Mouse (Mus musculus): ENCODE measurements at regions not wholly inside any gene's neighbourhood (a gene's known extent, or its start where the extent isn't known, plus 50 kb on each side); places are given as distances from the start of the nearest gene placed in this dataset.
A peak's percentile ranks its signal among the peaks of the same experiment; 100 is the strongest.

DNA sequence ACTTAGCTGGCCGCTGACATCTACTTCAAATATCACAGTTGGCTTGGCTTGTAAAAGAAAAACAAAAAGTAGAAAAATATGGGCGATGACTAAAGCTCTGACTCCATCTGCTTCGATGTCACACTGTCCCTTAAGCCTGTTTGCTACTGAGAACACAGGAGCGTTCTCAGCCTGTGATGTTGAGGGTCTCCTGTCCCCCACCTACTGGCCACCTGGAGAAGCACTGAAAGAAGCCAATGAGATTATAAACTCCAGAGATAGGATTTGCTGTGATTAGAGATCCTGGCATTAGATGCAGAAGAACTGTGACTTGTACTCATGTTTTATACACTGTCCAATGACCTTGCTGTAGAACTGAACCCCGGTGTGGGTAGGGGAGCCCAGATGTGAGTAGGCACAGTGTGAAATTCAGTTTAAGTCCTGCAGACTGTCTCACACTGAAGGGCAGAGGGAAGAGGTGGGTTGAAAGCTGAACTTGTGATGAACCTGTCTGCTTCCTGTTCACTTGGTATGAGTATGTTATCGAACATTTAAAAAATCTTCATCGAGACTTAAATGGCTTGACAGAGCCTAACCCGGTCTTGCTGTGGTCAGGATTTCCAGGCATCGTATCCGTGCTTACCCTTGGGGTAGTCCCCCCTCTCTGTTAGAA, 63.7 kb upstream of the 1700020N01Rik start:
- TF ChIP-seq POLR2A (IDR thresholded peaks at IDR 0.05; ENCODE audit: borderline replicate concordance, extremely low read depth, insufficient read depth, insufficient read length, poor library complexity, severe bottlenecking) (no peak), CTCF (IDR thresholded peaks at IDR 0.05; ENCODE audit: borderline replicate concordance, extremely low read depth, insufficient read depth, insufficient read length) (peak; percentile 35; the same call in 1 of the 2 replicates)
